Mouse (Mus musculus) lung, adult 2 months (tissue): Measurements from ENCODE around the gene Abcf1. TPM values are rescaled to one million over a fixed set of nuclear protein-coding genes. Genes with fewer than 3 reads are reported as not detected.
"Not testable (repeated sequence)": the region's sequence is repeated elsewhere in the genome, so short reads cannot be mapped to it uniquely, and the experiment has no call there.

Source experiments
- DNase-seq: peaks from one replicate; pipeline ENCODE4 v3.0.0; 2022
- H3K4me1 ChIP-seq: fragments of 200-500 bp; 2 replicates; pipeline ENCODE4 v1.6.1; 2011; ENCODE audit warnings: low read length; ENCODE audit not compliant: control insufficient read depth, insufficient read depth
- H3K4me3 ChIP-seq: fragments of 200-500 bp; replicated peaks from 2 replicates; pipeline ENCODE3; 2011; ENCODE audit warnings: low read depth, mild to moderate bottlenecking, control low read depth, low read length; ENCODE audit errors: extremely low read depth
- CTCF ChIP-seq: fragments of 200-500 bp; IDR thresholded peaks from 2 replicates; pipeline ENCODE4 v1.5.1; 2011; ENCODE audit warnings: mild to moderate bottlenecking, low read length, control low read depth; ENCODE audit not compliant: insufficient read depth
- POLR2A ChIP-seq: fragments of 200-500 bp; IDR thresholded peaks from 2 replicates; pipeline ENCODE4 v1.6.1; 2011; ENCODE audit warnings: low read depth, mild to moderate bottlenecking, control low read depth, low read length, borderline replicate concordance; ENCODE audit errors: extremely low read depth
- WGBS: fragments of 180-500 bp; shearing (Covaris S2); methylation state at CpG from one replicate; pipeline ENCODE4 v1.1.7; 2018; 5-methylcytosine and 5-hydroxymethylcytosine counted together
- polyA plus RNA-seq: library from polyadenylated mRNA; depleted of rRNA; stranded (reverse); fragments of >200 nt; gene quantifications from 2 replicates; pipeline ENCODE4 v1.2.3, GENCODE M21; 2012; rRNA removed

Abcf1 gene
- 56.3 and 60.6 TPM in 2 replicates for polyA plus RNA-seq

DNA sequence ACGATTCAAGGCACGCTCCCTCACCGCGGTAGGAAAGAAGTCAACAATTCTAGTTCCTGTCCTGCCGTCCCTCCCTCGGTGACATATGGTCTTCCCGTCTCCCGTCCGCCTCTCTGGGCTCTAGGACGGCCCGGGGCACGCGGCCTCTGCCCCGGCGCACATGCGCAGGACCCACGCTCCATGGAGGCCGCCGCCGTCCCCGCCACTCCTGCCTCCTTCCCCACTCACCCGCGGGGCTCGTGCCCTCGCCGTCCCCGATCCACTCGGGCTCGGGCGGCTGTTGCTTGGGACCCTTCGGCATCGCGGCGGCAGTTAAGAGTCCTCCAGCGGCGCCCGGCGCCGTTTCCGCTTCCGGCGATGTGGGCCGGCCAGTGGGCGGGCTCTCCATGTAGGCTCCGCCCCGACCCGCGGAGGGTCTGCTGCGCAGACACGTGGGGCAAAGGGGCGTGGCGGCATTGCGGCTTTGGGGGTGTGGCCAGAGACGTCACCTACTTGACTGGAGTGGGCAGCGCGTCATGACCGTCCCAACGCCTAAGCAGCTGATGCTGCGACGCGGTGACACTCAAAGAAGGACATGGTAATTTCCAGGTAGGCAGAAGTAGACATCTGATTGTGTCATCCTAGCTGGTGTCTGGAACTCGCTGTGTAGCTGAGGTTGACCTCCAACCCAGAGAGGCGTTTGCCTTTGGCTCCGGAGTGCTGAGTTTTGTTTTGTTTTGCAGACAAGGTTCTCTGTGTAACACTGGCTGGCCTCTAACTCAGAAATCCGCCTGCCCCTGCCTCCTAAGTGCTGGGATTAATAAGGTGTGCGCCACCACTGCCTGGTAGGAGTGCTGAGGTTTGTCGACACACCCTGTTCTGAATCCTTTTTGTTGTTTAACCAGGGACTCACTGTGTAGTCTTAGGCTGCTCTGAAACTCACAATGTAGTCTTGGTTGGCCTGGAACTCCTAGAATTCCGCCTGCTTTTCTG lies at the start of gene Abcf1:
Gene Abcf1, minus strand, starts transcription at position 344 of the 972 bp plus-strand sequence.
- H3K4me1 ChIP-seq = peaks cover 9% of the 10 kb centered on the region; the same call in 1 of the 2 replicates
- peak; percentile 100 for DNase-seq
- TF ChIP-seq CTCF = no peak
- peak; percentile 82 for TF ChIP-seq POLR2A
- under 1% methylated on average over 68 of the region's 68 CpGs for WGBS
- peak within 1 kb of the TSS; percentile 90 for H3K4me3 ChIP-seq

- Histone ChIP-seq H3K4me1 (peaks cover 8% of the 10 kb centered on the region), H3K4me3 (peak overlapping the region; percentile 14)
- TF ChIP-seq CTCF = no peak
- no peak for TF ChIP-seq POLR2A
- no peak for DNase-seq
- 35% methylated on average over 2 of the region's 2 CpGs for WGBS
Observed at GRCm38 (mm10) chr17:36018979-36019378, 49.4 kb upstream of the Abcf1 start.

- H3K4me1 ChIP-seq = peaks cover 3% of the 10 kb centered on the region; the same call in 1 of the 2 replicates
- DNase-seq = no peak
- 86% methylated on average over 5 of the region's 5 CpGs for WGBS
- TF ChIP-seq POLR2A (no peak), CTCF (no peak)
- no peak overlapping the region for H3K4me3 ChIP-seq
Observed at GRCm38 (mm10) chr17:36017046-36017445, 47.5 kb upstream of the Abcf1 start.

DNA sequence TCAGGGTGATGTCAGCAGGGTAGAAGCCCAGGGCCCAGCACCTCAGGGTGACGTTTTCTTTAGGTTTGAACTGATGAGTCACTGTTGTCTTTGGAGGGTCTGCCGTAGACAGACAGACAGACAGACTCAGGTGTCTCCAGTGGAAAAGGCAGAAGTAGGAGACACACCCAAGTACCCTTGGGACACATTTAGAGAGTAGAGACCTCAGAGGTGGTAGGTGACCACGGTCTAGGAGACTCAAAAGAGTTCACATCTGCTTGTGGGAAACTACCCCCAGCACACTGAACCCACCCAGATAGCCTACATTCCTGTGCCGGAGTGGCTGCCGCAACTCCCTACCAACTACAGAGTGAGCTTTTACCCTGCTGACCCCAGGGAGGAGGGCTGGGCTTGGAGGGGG lies 45.4 kb upstream of the Abcf1 start:
- no peak overlapping the region for H3K4me3 ChIP-seq
- WGBS = 91% methylated on average over 5 of the region's 5 CpGs
- DNase-seq = no peak
- TF ChIP-seq POLR2A (no peak), CTCF (no peak)
- H3K4me1 ChIP-seq = no peaks in the 10 kb centered on the region

- 85% methylated on average over 7 of the region's 7 CpGs for WGBS
- H3K4me1 ChIP-seq, DNase-seq: not testable (repeated sequence)
Observed at GRCm38 (mm10) chr17:36004409-36004808, 34.8 kb upstream of the Abcf1 start.

GRCm38 (mm10) chr17:36003331-36003730 lies 33.8 kb upstream of the Abcf1 start:
- Histone ChIP-seq H3K4me1 (no peaks in the 10 kb centered on the region; the same call in 1 of the 2 replicates), H3K4me3 (no peak overlapping the region)
- DNase-seq = no peak
- 83% methylated on average over 7 of the region's 7 CpGs for WGBS
- TF ChIP-seq POLR2A (no peak), CTCF (no peak)

More at GRCm38 (mm10) chr17:36004409-36004808, 34.8 kb upstream of the Abcf1 start:
- not testable (repeated sequence) for H3K4me3 ChIP-seq

- TF ChIP-seq POLR2A = no peak
- no peak for TF ChIP-seq CTCF
- 91% methylated on average over 6 of the region's 6 CpGs for WGBS
- H3K4me1 ChIP-seq = peaks cover 3% of the 10 kb centered on the region; the same call in 1 of the 2 replicates
- no peak overlapping the region for H3K4me3 ChIP-seq
- no peak for DNase-seq
Observed at GRCm38 (mm10) chr17:36001966-36002365, 32.4 kb upstream of the Abcf1 start.

DNA sequence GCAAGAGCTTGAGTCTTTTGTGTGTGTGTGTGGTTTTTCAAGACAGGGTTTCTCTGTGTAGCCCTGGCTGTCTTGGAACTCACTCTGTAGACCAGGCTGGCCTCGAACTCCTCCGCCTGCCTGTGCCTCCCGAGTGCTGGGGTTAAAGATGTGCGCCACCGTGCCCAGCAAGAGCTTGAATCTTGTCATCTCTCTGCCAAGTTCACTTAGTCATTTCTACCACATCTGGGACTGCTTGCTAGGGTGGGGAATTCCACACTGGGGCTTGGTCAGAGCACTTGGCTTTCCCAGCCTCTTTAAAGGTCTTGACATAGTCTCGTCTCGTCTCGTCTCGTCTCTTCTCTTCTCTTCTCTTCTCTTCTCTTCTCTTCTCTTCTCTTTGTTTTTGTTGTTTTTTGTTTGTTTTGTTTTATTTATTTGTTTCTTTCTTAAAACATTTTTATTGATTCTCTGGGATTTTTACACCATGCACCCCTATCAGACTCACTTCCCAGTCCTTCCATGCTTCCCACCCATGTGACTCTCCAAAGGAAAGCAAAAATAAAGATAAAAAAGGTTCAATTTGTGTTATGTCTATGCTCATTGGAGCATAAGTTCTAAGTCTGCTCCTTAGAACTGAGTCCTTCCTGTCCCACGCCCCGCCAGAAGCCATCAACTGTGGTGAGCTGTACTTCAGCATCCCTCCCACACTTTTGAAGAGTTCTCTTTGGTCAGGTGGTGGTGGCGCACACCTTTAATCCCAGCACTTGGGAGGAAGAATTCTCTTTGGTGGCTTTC lies 31.7 kb upstream of the Abcf1 start:
- Histone ChIP-seq H3K4me1 (peaks cover 3% of the 10 kb centered on the region; the same call in 1 of the 2 replicates), H3K4me3 (no peak overlapping the region)
- 74% methylated on average over 12 of the region's 12 CpGs for WGBS
- TF ChIP-seq POLR2A = no peak
- TF ChIP-seq CTCF = no peak
- DNase-seq = no peak

GRCm38 (mm10) chr17:36000349-36000748 lies 30.8 kb upstream of the Abcf1 start:
- TF ChIP-seq POLR2A (no peak), CTCF (no peak)
- no peak for DNase-seq
- 56% methylated on average over 4 of the region's 4 CpGs for WGBS
- Histone ChIP-seq H3K4me3 (no peak overlapping the region), H3K4me1 (peaks cover 5% of the 10 kb centered on the region; the same call in 1 of the 2 replicates)
